Mouse (Mus musculus) adipocyte (in vitro differentiated cells): ENCODE data around the gene Gnas.

Experiments
- DNase-seq: peaks from one replicate; pipeline ENCODE4 v3.0.0-alpha.2; 2016; ENCODE audit warnings: low spot score

Gnas gene

GRCm38 (mm10) chr2:174284011-174284410 lies at the start of gene Gnas:
Gene Gnas (plus strand): TSS chr2:174284320.
- no peak for DNase-seq

GRCm38 (mm10) chr2:174242431-174242830 lies 41.7 kb upstream of the Gnas start:
- no peak for DNase-seq

GRCm38 (mm10) chr2:174251963-174252362 lies 32.2 kb upstream of the Gnas start:
- no peak for DNase-seq

- DNase-seq, result no peak
Observed at GRCm38 (mm10) chr2:174257312-174257711, 26.8 kb upstream of the Gnas start.

- no peak for DNase-seq
Observed at GRCm38 (mm10) chr2:174260004-174260403, 24.1 kb upstream of the Gnas start.

GRCm38 (mm10) chr2:174260908-174261800 lies 23.0 kb upstream of the Gnas start:
- DNase-seq, result no peak

GRCm38 (mm10) chr2:174261801-174262200 lies 22.3 kb upstream of the Gnas start:
- no peak for DNase-seq

- no peak for DNase-seq
Observed at GRCm38 (mm10) chr2:174263110-174263815, 20.9 kb upstream of the Gnas start.

- no peak for DNase-seq
Observed at GRCm38 (mm10) chr2:174264248-174264647, 19.9 kb upstream of the Gnas start.

- no peak for DNase-seq
Observed at GRCm38 (mm10) chr2:174270416-174270815, 13.7 kb upstream of the Gnas start.

- DNase-seq, result no peak
Observed at GRCm38 (mm10) chr2:174271459-174271858, 12.7 kb upstream of the Gnas start.

GRCm38 (mm10) chr2:174273131-174273530 lies 11.0 kb upstream of the Gnas start:
- no peak for DNase-seq

GRCm38 (mm10) chr2:174273961-174274360 lies 10.2 kb upstream of the Gnas start:
- peak; percentile 64 for DNase-seq

GRCm38 (mm10) chr2:174279771-174280170 lies 4.3 kb upstream of the Gnas start:
- DNase-seq, result no peak

GRCm38 (mm10) chr2:174283341-174283740 lies 779 bp upstream of the Gnas start:
- no peak for DNase-seq

- no peak for DNase-seq
Observed at GRCm38 (mm10) chr2:174284807-174285457, 812 bp downstream of the Gnas start.

GRCm38 (mm10) chr2:174285921-174286470 lies 1.9 kb downstream of the Gnas start:
- DNase-seq, result no peak

- no peak for DNase-seq
Observed at GRCm38 (mm10) chr2:174287921-174288320, 3.8 kb downstream of the Gnas start.

- DNase-seq, result no peak
Observed at GRCm38 (mm10) chr2:174288673-174289430, 4.7 kb downstream of the Gnas start.

- no peak for DNase-seq
Observed at GRCm38 (mm10) chr2:174291029-174291661, 7.0 kb downstream of the Gnas start.

- no peak for DNase-seq
Observed at GRCm38 (mm10) chr2:174291662-174292030, 7.5 kb downstream of the Gnas start.
